Mouse (Mus musculus) adrenal gland, adult 8-10 months (tissue): ENCODE results near the gene Olfml2b. TPM values are rescaled to one million over a fixed set of nuclear protein-coding genes. Genes with fewer than 3 reads are reported as not detected.

ENCODE experiments used
- DNase-seq: peaks from one replicate; pipeline ENCODE4 v3.0.0; 2022
- total RNA-seq, 4 experiments: library from RNA; stranded (reverse); gene quantifications; 2 replicates each; pipeline ENCODE4 v1.2.4; 2022

The Olfml2b gene
- total RNA-seq, 4 experiments from 2014 or later: 3.3 to 5.9 (median 4.6) TPM

DNA sequence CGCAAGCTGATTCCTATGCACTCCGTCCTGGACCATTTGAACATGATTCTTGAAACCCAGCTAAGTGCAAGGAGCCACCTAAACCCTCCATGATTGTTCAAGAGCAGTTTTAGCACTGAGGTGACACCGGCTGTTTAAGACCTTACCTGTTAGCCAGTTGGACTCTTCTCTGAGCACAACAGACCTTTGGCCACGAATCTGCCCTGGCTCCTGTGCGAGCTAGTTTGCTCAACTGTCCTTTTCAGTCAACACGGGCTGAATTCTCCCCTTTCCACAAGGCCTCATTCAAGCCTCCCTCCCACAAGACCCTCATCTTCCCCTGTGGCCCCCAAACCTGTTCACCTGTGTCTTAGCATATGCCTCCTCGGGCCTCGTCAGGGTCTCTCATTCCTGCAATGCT is 52.7 kb downstream of the Olfml2b start:
- no peak for DNase-seq

DNA sequence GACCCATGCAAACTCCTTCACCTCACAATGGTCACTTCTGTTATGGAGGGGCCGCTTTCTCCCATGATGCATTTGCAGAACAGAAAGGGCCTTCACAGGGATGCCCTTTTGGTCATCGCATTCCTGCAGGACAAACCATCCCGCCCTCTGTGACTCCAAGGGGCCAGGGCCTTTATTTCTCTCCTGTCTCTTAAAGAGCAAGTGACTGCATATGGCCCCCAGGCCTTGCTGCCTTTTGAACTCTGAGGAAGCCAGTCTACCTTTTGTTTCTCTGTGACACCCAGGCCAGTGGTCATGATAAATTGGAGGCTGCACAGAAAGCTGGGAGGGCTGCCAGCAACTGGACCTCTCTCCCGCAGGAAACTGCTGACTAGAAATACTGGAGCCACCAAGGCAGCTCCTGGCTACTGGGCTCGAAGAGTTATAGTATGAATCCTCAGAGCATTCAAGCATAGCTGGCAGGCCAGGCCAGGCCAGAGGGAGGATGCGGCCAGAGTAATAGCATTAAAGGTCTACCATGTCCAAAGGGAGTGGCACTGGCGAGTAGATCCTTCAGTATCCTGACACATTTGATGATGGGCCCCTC is 53.5 kb downstream of the Olfml2b start:
- DNase-seq: peak; percentile 26

DNA sequence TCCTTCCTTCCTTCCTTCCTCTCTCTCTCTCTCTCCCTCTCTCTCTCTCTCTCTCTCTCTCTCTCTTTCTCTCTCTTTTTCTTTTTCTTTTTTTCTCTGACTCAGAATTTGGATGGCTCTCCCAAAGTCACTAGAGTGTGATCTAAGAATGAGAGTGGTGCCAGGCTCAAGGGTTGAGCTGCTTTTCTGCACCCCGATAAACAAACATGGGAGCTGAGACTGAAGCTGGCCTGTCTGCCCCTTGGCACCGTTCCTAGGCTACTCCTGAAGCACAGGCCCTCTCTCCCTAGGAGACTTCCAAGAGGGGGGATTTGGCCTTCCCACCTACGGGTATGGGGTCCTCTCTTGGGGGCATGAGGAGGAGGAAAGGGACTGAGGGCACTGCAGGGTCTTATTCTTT is 54.4 kb downstream of the Olfml2b start:
- DNase-seq: no peak

DNA sequence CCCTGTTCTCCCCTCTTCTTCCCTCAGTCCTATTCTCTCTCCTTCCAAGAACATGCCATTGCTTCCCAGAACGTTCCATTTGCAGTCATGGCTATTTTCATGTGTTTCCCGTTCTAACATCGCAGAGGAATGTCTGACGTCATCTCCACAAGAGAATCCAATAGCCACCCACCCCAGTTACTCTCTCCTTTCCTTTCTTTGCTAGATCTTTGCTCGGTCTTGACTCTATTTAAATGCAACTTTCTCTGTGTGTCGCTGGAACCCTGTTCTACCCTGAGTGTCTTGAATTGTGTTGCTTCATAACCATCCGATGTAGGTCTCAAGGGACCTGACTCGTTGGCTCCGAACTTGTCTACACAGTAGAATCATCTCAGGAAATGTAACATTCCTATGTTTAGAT is 55.2 kb downstream of the Olfml2b start:
- no peak for DNase-seq

DNA sequence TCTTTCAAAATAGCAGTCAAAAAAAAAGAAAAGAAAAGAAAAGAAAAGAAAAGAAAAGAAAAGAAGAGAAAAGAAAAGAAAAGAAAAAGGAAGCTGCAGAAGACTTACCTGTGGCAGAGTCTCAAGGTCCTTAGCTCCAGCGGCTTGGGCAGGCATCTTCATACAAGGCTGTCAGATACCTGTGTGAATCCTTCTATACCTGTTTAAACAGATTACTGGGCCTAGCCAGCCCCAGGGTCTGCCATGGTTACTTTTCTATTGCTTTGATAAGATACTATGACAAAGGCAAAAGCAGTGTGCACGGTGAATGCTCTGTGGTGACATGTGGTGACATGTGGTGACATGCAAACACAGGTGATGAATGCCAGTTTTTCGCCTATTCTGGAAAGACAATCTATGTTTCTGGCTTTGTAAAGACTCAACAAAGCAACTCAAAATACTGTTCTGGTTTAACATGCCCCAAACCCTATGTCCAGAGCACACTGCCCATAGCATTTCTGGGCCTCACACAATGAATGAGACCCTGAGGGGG is 56.2 kb downstream of the Olfml2b start:
- no peak for DNase-seq

DNA sequence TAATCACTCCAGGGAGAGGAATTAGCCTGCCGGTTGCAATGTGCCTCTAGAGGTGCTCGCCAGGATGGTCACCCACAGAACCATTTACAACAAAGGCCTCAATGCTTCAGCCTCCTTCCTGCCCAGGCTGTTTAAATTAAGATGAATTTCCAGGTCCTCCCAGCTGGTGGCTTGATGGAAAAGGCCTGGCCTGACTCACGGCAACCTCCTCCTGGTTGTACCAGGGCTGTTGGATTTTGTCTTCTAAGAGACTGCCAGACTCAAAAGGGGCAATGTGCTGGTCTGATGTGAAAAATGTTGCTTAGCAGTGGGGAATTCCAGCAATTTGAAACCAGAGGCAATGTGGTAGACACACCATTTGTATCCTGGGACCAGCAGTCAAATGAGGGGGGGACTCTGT is 56.8 kb downstream of the Olfml2b start:
- no peak for DNase-seq

DNA sequence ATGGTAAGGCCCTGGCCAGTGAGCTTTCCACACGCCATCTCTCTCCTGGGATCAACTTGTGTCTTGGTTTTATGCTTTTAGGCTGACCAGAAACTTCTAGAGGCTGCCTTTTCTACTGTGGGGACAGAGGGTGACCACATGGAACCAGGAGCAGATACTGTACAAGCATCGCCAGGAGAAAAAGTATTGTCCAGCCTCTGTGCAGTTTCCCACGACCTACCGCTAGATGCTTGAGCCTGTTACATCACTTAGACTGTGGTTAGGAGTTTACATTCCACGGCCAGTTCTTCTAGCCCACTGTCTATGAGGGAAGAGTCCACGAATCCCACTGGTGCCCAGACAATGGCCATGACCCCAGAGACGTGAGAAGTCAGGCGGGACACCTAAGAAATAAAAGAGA is 57.2 kb downstream of the Olfml2b start:
- DNase-seq: no peak

DNA sequence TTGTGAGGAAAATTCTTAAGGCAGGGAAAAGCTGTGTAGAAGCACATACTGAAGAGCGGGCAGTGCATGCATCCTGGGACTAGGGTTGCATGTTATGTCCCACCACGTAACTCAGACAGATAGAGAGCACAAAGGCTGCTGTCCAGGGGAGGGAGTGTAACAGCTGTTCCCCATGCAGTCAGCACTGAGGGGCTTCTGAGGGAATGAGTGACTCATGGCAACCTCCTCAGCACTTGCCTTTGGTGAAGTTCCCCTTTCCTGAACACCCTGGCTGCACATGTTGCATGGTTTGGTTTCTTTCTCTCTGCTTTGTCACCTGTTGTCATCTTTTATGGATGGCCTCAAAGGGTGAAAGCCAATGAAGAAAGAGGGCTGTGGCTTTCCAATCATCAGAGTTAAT is 57.9 kb downstream of the Olfml2b start:
- DNase-seq: no peak

DNA sequence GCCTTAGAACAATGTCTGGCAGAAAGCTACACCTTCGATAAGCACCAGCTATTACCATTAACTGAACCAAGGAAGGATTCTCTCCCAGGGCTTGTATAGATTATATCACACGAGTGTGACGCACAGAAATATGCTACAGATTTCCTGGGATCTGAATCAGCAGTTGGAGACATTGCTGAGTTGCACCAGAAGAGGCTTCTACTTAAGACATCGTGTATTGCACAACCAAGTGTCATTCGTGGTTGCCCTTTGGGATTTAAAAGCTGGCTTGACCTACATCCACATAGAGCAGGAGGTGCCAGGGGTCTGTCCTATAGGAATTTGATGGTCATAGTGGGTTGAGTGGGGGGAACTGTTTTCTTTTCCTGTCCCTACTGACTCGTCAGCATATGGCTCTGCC is 58.6 kb downstream of the Olfml2b start:
- DNase-seq: no peak

DNA sequence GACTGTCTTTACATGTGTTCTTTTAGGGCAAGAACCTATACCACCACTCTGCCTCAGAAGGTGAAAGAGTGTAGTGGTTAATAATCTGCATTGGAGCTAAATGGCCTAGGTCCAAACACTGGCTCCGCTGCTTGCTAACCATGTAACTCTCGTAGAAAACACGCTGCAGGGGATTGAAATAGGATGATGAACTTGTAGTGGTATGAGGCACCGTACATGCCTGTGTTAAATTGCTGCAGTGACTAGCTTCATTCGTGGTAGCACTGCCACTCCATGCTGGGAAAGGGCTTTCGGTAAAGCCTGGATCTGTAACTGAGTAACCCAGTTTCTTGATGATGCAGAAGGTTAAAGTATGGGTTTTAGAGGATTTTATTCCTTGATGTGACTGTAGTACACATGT is 59.8 kb downstream of the Olfml2b start:
- no peak for DNase-seq

DNA sequence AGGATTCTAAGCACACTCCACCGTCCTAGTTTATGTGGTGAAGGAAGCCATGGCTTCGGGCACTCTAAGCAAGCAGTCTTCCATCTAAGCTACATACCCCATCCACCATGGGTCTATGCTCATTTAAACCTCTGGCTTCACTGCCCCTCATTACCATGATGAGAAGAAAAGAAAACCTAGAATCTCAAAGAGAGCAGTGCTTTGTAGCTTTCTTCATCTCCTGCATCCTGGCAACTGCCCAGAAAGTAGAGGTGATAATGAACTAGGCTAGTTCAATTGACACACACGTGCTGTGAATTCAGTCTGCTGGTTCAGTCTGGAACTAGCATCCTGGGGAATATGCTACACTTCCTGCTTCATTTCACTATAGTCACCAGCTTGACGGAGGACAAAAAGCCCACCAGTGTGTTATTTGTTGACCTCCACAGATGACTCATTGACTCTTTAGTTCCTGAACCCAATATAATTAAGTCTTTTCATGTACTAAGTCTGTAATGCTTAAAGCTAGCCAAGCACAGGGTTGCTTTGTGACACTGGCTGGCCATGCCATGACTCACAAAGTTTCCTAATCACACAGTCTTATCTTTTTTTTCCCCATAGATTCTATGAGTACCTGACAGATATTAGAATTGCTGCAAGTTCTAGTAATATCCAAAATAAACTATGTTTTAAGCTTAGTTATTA is 60.7 kb downstream of the Olfml2b start:
- no peak for DNase-seq

DNA sequence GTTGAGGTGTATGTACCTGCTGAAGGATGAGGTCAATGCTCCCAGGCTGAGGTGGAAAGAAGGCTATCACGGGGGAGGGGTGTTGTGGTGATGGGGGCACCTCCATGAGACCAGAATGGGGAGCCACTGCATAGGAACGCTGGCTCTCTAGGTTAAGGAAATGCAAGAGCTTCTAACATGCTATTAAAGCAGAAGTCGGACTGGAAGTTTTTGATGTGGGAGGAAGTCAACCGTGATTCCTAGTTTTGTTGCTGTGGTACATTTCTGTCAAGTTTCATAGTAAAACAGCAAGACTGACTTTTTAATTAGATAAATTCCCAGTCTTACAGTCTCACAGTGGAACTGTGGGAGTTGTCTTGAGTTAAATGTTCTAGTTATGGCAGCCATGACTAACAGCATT is 61.7 kb downstream of the Olfml2b start:
- DNase-seq: no peak

DNA sequence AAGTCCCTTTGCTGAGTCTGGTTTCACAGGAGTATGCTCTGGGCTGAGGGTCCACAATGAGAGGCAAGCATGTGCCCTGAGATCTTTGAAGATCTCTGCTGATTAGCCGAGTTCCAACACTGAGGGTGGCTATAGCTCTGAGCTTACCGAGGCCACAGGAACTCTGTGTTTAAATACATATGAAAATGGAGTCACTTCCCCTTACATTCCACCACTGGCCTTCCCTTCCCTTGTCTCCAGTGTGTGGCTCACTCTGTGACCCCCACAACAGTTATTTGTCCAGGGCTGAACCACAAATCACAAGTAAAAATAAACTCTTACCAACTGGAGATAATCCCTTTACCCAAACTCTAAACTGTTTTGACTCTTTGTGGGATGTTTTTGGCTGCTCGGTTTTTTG is 64.7 kb downstream of the Olfml2b start:
- no peak for DNase-seq

DNA sequence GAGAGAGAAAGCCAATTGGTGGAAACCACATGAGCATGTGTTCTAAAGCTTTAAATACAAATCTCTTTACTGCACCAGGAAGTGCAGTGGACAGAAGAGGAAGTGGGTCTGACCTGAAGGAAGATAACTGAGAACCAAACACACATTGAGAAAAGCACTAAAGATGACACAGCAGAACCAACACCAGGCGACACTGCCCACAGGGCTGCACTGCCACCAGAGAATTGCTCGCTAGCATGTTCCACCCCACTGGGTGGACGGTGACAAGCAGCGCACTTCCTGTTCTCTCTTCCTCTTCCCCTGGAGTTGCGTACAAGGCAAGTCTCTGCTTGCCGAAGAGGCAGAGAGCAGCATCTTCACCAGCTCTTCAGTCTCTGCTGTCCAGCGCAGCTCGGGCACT is 65.1 kb downstream of the Olfml2b start:
- no peak for DNase-seq

DNA sequence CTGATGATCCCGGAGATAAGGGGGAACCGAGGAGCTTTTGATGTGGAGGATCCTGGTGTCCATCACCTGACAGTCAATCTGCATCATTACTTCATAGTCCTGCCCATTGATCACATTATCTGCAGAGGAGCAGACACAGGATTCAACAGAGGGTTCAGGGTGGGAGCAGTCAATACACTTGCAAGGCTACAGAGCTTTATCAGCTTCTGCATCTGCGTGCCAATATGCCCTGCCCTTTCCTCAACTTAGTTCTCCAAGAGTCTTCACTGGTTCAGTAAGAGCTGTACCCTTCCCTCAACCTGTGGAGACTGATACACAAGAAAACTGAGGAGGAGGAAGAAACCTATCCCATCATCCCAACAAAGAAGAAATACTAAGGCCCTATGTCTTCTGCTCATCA is 65.6 kb downstream of the Olfml2b start:
- no peak for DNase-seq

DNA sequence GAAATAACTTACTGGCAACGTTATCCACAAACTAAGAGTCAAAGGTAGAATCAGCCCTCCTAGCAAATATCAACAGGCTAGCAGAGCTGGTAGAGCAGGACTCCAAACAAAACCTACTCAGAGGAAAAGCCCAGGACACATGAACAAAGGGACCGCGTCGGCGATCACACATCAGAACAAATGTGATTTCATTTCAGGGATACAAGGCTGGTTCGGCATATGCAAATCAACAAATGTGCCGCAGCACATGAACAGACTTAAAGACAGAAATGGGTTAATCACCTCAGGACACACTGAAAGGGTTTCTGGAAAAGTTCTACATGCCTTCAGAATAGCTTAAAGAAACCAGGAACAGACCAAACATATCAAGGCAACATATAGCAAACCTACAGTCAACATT is 67.4 kb downstream of the Olfml2b start:
- DNase-seq: no peak

DNA sequence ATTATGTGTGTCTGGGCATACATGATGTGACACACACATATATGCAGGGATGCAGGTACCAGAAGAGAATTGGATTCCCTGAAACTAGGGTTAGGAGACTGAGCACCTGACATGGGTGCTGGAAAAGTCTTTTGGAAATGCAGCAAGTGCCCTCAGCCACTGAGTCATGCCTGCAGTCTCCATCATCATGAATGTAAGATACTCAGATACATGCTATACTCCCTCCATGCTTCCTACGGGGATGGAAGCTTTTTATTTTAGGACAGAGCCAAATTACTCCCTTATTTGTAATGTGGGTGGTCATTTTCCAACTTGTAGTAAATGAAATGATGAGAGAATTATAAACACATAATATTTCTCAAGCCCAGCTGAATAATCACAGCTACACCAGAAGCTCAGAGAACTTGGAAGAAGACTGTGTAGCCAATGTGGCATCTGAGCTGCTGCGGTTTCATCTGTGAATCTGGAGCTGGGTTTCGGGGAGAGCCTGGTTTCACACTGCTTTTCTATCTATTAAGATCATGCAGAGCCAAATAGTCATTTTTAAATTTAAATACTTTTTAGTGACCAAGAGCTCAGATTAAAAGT is 73.0 kb downstream of the Olfml2b start:
- DNase-seq: no peak

DNA sequence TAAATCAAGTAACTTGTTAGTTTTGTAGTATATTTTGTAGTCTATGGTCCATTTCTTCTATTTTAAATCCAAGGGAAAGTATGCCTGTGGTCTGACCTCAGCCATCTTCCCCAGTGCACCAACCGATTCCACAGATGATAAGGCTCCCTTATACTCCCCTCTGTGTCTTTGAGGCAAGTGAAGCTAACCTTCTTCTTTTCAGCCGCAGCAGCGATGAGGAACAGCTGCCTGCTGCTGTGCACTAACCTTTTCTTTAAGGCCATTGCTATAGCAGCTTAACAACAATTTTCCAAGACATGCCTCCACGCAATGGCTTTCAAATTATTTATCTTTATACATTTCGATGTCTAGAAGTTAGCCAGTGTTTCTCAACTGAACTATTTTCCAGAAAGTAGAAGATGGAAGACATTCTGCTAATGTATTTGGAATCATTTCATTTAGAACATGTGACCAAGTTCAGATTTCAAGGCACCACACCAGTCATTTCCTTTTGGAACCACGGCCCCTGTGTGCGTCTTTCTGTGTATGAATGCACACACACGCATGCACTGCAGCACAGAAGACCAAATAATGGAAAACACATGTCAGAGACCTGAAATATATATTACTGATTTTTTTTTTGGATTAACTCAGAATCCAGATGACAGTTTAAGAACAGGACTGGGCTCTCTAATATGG is 73.9 kb downstream of the Olfml2b start:
- no peak for DNase-seq

DNA sequence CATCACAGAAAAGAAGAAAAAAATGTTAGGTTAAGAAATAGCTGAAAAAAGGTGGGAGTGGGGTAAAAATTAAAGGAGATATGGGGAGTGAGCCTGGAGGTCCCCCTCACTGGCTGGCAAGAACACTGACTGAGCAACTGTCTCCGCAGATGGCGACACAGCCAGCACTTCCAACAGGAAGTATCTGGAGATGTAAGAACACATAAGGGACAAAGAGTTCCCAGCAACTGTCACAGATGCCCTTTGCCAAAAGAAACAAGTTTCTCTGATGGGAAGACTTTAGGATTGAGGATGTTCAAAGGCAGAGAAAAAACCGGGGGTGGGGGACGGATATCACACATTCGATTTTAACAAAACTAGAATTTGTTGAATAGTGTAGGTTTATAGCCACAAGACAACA is 77.2 kb downstream of the Olfml2b start:
- no peak for DNase-seq

DNA sequence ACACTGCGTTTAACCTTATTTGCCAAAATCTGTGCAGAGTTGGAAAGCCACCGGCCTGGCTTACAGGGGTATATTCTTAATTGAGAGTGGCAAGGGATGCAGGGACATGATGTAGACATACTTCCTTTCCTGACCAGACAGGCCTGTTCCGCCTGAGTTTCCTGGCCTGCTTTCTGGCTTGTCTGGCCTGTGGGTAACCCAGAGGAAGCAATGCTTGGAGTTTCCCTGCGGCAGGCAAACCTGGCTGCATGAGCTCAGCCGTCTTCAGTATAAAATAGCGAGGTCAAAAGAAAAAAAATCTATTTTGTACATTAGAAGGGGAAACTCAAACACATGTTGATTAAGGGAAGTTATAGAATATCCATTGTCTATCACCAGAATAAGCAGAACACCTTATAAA is 84.2 kb downstream of the Olfml2b start:
- DNase-seq: no peak

DNA sequence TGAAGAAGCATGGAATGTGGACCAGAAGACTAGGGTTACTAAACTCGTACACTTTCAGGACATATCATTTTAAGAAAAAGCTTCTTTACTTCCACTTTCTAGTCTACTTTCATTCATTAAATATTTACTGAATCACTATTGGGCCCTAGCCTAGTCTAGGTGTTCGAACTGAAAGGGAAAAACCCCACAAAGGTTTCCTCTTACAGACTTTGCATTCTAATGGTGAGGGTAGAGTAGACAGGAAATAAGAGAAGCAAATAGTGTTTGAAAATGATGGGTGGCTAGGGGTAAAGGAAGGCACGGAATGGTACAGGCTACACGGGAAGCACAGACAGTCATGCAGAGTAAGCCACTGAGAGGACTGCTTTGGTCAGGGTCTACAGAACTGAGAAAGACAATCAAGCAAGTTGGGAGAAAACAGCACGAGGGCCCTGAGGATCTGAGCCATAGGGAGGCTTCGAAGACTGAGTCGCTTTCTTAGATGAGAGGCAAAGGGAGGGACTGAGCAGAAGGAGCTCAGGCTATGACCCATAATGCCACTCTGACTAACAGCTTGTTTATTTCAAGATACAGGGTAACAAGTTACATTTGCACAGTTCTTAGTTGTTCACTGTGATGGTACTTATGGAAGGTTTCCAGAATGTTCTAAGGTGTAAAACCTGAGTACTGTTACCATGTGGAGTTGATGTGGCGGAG is 85.1 kb downstream of the Olfml2b start:
- no peak for DNase-seq

DNA sequence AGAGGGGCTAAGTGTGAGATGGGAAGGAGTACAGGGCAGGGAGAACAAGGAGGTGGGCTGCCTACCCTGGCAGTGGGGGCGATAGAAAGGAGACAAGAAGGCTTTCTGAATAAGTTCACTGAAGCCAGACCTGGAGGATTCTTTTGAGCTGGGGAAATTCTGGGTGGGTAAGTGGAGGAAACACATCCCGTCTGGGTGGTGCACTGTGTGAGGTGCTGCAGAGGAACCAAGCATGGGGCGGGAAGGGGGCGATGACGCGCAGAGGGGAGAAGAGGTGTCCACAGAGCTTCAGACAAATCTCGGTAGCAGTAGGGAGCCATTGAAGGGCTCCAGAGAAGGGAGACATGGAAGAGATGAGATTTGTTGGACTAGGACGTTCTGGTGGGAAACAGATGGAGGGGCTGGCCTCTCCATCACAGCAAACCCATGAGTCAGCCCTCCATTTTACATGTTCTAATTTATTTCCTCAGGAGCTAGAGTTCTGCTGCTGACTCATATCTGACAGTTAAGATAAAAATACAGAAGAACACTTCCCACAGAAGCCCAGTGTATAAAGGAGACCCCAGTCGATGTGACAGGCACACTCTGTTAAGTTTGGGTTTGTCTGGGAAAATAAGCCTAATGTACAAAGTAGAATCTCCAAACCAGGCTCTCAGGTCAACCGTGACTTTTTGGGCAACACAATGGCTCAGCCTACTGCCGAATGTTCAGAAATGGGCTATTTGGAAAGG is 87.7 kb downstream of the Olfml2b start:
- no peak for DNase-seq
